Mouse (Mus musculus) limb, embryonic 13.5 days (tissue): Measurements from ENCODE around the gene Krt33b. TPM values are rescaled to one million over a fixed set of nuclear protein-coding genes. Genes with fewer than 3 reads are reported as not detected.

Experiments used
- ATAC-seq: fragments of 200-750 bp; cut with Nextera tagmentation; 2 replicates; pipeline ENCODE4 v1.8.0; 2017; ENCODE audit warnings: low read depth, moderate number of reproducible peaks, moderate TSS enrichment; ENCODE audit not compliant: low FRiP score
- H3K27ac ChIP-seq: fragments of 300-500 bp; sonication (generic); 2 replicates; pipeline ENCODE4 v1.5.1; 2015; ENCODE audit warnings: inconsistent platforms, mild to moderate bottlenecking, moderate library complexity
- H3K27me3 ChIP-seq: fragments of 300-500 bp; sonication (generic); 2 replicates; pipeline ENCODE4 v1.6.1; 2015; ENCODE audit warnings: mild to moderate bottlenecking, inconsistent platforms
- H3K36me3 ChIP-seq: fragments of 300-500 bp; sonication (generic); 2 replicates; pipeline ENCODE4 v1.6.1; 2015; ENCODE audit warnings: inconsistent platforms, mild to moderate bottlenecking, moderate library complexity
- H3K4me1 ChIP-seq: fragments of 300-500 bp; sonication (generic); 2 replicates; pipeline ENCODE4 v1.6.1; 2015; ENCODE audit warnings: inconsistent platforms
- H3K4me2 ChIP-seq: fragments of 300-500 bp; sonication (generic); replicated peaks from 2 replicates; pipeline ENCODE4 v1.6.1; 2015; ENCODE audit warnings: inconsistent platforms, mild to moderate bottlenecking, moderate library complexity
- H3K4me3 ChIP-seq: fragments of 300-500 bp; sonication (generic); 2 replicates; pipeline ENCODE4 v1.5.1; 2015; ENCODE audit warnings: moderate library complexity, mild to moderate bottlenecking, inconsistent platforms
- H3K9ac ChIP-seq: fragments of 300-500 bp; sonication (generic); 2 replicates; pipeline ENCODE4 v1.6.1; 2015; ENCODE audit warnings: mild to moderate bottlenecking, inconsistent platforms
- H3K9me3 ChIP-seq: fragments of 300-500 bp; sonication (generic); 2 replicates; pipeline ENCODE4 v1.6.1; 2016; ENCODE audit warnings: inconsistent platforms
- WGBS: fragments of 180-500 bp; shearing (Covaris S2); methylation state at CpG from one replicate; pipeline ENCODE4 v1.1.7; 2015; 5-methylcytosine and 5-hydroxymethylcytosine counted together
- polyA plus RNA-seq: library from polyadenylated mRNA; unstranded; fragments of >200 nt; fragmentation: Nextera tagmentation; extraction: Ambion mirVana; gene quantifications from 2 replicates; pipeline ENCODE4 v1.2.1, GENCODE M21; 2015

Krt33b gene
- polyA plus RNA-seq, 1 experiment from 2014 or later: 0.38 TPM

- Histone ChIP-seq H3K4me1 (peaks cover 11% of the 10 kb centered on the region), H3K9ac (no peak overlapping the region), H3K27ac (no peak overlapping the region), H3K9me3 (no peaks in the 10 kb centered on the region), H3K27me3 (peaks cover 23% of the 10 kb centered on the region), H3K36me3 (no peaks in the 10 kb centered on the region), H3K4me2 (no peak overlapping the region), H3K4me3 (no peak overlapping the region)
- WGBS: 86% methylated on average over 6 of the region's 6 CpGs
- ATAC-seq: no peak
Measured at GRCm38 (mm10) chr11:99989881-99990405, 39.7 kb downstream of the Krt33b start.

DNA sequence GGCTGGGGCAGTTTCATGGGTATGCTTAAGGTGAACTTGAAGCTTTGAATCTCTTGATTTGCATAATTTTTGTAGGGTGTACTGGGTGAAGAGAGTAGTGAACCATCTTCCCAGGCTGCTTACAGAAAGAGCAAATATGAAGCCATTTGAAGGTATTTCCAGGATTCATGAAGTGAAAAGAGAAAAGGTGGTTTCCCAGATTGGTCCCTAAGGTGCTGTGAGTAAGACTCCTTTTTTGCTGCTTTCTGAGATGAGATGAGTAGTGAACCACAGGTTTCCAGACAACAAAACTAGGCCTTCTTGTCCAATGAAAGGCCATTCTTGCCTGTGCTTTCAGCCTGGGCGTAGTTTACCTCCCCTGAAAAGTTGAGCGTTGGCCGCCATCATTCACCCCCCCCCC is 41.1 kb downstream of the Krt33b start:
- Histone ChIP-seq H3K4me2 (no peak overlapping the region), H3K9me3 (no peaks in the 10 kb centered on the region), H3K27me3 (peaks cover 15% of the 10 kb centered on the region), H3K27ac (no peak overlapping the region), H3K4me3 (no peak overlapping the region), H3K9ac (no peak overlapping the region), H3K36me3 (no peaks in the 10 kb centered on the region), H3K4me1 (peaks cover 3% of the 10 kb centered on the region)
- no peak for ATAC-seq
- WGBS: 91% methylated on average over 3 of the region's 3 CpGs

- Histone ChIP-seq H3K4me2 (no peak within 1 kb of the TSS), H3K27ac (no peak within 1 kb of the TSS), H3K9me3 (no peaks in the 10 kb centered on the region), H3K27me3 (peaks cover 5% of the 10 kb centered on the region; the same call in 1 of the 2 replicates), H3K36me3 (no peaks in the 10 kb centered on the region), H3K4me1 (no peaks in the 10 kb centered on the region), H3K4me3 (no peak within 1 kb of the TSS), H3K9ac (no peak within 1 kb of the TSS)
- WGBS: 77% methylated on average over 8 of the region's 8 CpGs
- peak; percentile 19; the same call in 1 of the 2 replicates for ATAC-seq
Measured at GRCm38 (mm10) chr11:99986180-99986647, 43.5 kb downstream of the Krt33b start, which contains the start of gene Krtap16-1. TSS of gene Krtap16-1 (minus strand) at chr11:99986597.

GRCm38 (mm10) chr11:99985291-99986092 is 44.2 kb downstream of the Krt33b start:
- peaks cover 5% of the 10 kb centered on the region; the same call in 1 of the 2 replicates for H3K27me3 ChIP-seq
- H3K4me3 ChIP-seq: no peak overlapping the region
- H3K4me2 ChIP-seq: no peak overlapping the region
- ATAC-seq: no peak
- WGBS: 81% methylated on average over 20 of the region's 20 CpGs
- no peaks in the 10 kb centered on the region for H3K9me3 ChIP-seq
- no peak overlapping the region for H3K27ac ChIP-seq
- no peak overlapping the region for H3K9ac ChIP-seq
- no peaks in the 10 kb centered on the region for H3K36me3 ChIP-seq
- H3K4me1 ChIP-seq: no peaks in the 10 kb centered on the region

GRCm38 (mm10) chr11:99983442-99983841 is 46.2 kb downstream of the Krt33b start:
- Histone ChIP-seq H3K4me2 (no peak overlapping the region), H3K4me1 (no peaks in the 10 kb centered on the region), H3K27ac (no peak overlapping the region), H3K9me3 (no peaks in the 10 kb centered on the region), H3K36me3 (no peaks in the 10 kb centered on the region), H3K4me3 (no peak overlapping the region), H3K27me3 (peaks cover 5% of the 10 kb centered on the region; the same call in 1 of the 2 replicates), H3K9ac (no peak overlapping the region)
- 85% methylated on average over 1 of the region's 1 CpGs for WGBS
- no peak for ATAC-seq

DNA sequence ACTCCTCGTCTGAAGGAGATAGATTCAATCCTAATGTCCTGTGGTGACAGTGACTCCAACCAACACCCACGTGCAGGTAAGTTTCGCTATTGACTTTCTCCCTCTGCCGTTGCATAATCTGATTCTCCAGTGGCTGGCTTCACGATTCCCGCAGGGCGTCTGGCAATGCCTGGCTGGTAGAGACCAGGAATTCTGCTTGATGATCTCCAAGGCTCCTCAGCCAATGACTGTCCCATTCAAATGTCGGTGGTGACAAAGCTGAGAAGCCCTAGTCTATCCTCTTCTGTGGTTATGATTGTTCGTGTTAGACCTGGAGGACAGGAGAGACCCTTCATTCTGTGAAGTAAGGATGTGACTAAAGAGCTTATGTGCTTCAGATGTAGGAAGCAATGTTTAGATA is 46.9 kb downstream of the Krt33b start:
- no peak overlapping the region for H3K9ac ChIP-seq
- H3K36me3 ChIP-seq: no peaks in the 10 kb centered on the region
- no peak overlapping the region for H3K4me2 ChIP-seq
- no peak overlapping the region for H3K27ac ChIP-seq
- peaks cover 5% of the 10 kb centered on the region; the same call in 1 of the 2 replicates for H3K27me3 ChIP-seq
- no peaks in the 10 kb centered on the region for H3K4me1 ChIP-seq
- H3K9me3 ChIP-seq: no peaks in the 10 kb centered on the region
- no peak overlapping the region for H3K4me3 ChIP-seq
- ATAC-seq: no peak
- 85% methylated on average over 9 of the region's 9 CpGs for WGBS

DNA sequence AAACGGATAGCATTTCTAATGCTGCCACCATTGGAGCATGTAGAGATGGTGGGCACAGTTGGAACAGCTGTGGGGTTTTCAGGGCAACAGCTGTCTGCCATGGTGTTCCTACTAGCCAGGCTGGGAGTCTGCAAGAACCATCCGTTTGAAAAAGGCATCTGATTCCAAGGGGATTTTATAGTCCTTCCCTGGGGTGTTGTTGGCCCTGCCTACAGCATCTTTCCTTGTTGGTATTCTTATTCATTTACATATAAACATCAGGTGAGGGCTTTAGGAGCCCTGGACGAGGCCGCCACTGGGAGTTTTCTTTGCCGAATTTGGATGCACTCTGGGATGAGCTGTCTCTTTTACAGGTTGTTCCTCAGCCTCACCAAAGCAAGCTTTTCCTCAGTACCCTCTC is 50.7 kb downstream of the Krt33b start, which contains the start of gene Krtap29-1:
TSS of gene Krtap29-1 (minus strand) at position 101 of the 400 bp plus-strand sequence.
- H3K9me3 ChIP-seq: no peaks in the 10 kb centered on the region
- no peak within 1 kb of the TSS for H3K4me3 ChIP-seq
- no peak within 1 kb of the TSS for H3K27ac ChIP-seq
- 68% methylated on average over 5 of the region's 5 CpGs for WGBS
- H3K36me3 ChIP-seq: no peaks in the 10 kb centered on the region
- H3K27me3 ChIP-seq: no peaks in the 10 kb centered on the region
- ATAC-seq: no peak
- no peak within 1 kb of the TSS for H3K9ac ChIP-seq
- H3K4me2 ChIP-seq: no peak within 1 kb of the TSS
- no peaks in the 10 kb centered on the region for H3K4me1 ChIP-seq

Other genes with a start within 250 kb of the Krt33b start
- gene Krtap4-8, start 249.2 kb downstream of the Krt33b start, polyA plus RNA-seq: not detected in 2 replicates
- not detected in 2 replicates for gene Krtap4-9, start 244.7 kb downstream of the Krt33b start, polyA plus RNA-seq
- gene Gm11596, start 236.4 kb downstream of the Krt33b start, polyA plus RNA-seq: not detected in 2 replicates
- not detected in 2 replicates for gene Gm11569, start 230.9 kb downstream of the Krt33b start, polyA plus RNA-seq
- gene Gm11554, start 225.4 kb downstream of the Krt33b start, polyA plus RNA-seq: not detected in 2 replicates
- not detected in 2 replicates for gene Krtap4-13, start 220.0 kb downstream of the Krt33b start, polyA plus RNA-seq
- not detected in 2 replicates for gene Gm11564, start 214.2 kb downstream of the Krt33b start, polyA plus RNA-seq
- gene 2300003K06Rik, start 191.8 kb downstream of the Krt33b start, polyA plus RNA-seq: not detected in 2 replicates
- gene Krtap4-16, start 178.3 kb downstream of the Krt33b start, polyA plus RNA-seq: not detected in 2 replicates
- not detected in 2 replicates for gene Gm11568, start 172.0 kb downstream of the Krt33b start, polyA plus RNA-seq
- not detected in 2 replicates for gene Gm11559, start 165.4 kb downstream of the Krt33b start, polyA plus RNA-seq
- gene Krtap9-1, start 156.5 kb downstream of the Krt33b start, polyA plus RNA-seq: not detected in 2 replicates
- gene Gm11567, start 150.7 kb downstream of the Krt33b start, polyA plus RNA-seq: not detected in 2 replicates
- gene Krtap31-1, start 121.9 kb downstream of the Krt33b start, polyA plus RNA-seq: not detected in 2 replicates
- gene Gm11565, start 115.1 kb downstream of the Krt33b start, polyA plus RNA-seq: not detected in 2 replicates
- not detected in 2 replicates for gene Krtap31-2, start 93.6 kb downstream of the Krt33b start, polyA plus RNA-seq
- gene Krtap9-5, start 81.4 kb downstream of the Krt33b start, polyA plus RNA-seq: not detected in 2 replicates
- gene Krtap29-1, start 50.8 kb downstream of the Krt33b start, polyA plus RNA-seq: not detected in 2 replicates
- not detected in 2 replicates for gene Krtap16-1, start 43.3 kb downstream of the Krt33b start, polyA plus RNA-seq
- 0.52 and 0.66 TPM in 2 replicates for gene Krtap17-1, start 35.9 kb downstream of the Krt33b start, polyA plus RNA-seq
- not detected in 2 replicates for gene Krt33a, start 13.7 kb downstream of the Krt33b start, polyA plus RNA-seq
- not detected in 2 replicates for gene Krt34, start 11.7 kb upstream of the Krt33b start, polyA plus RNA-seq
- 0.11 TPM in 1 of 2 replicates, not detected in the other for gene Krt31, start 20.7 kb upstream of the Krt33b start, polyA plus RNA-seq
- not detected in 2 replicates for gene Krt32, start 58.4 kb upstream of the Krt33b start, polyA plus RNA-seq
- 0.80 and 1.0 TPM in 2 replicates for gene Krt35, start 66.4 kb upstream of the Krt33b start, polyA plus RNA-seq
- gene Krt36, start 75.8 kb upstream of the Krt33b start, polyA plus RNA-seq: 0.14 TPM in 1 of 2 replicates, not detected in the other
- gene Krt13, start 91.7 kb upstream of the Krt33b start, polyA plus RNA-seq: not detected in 2 replicates
- 151 and 172 TPM in 2 replicates for gene Krt15, start 106.1 kb upstream of the Krt33b start, polyA plus RNA-seq
- gene Krt19, start 118.8 kb upstream of the Krt33b start, polyA plus RNA-seq: 18.6 and 21.8 TPM in 2 replicates
- gene Krt9, start 163.4 kb upstream of the Krt33b start, polyA plus RNA-seq: not detected in 2 replicates
- gene Krt14, start 177.7 kb upstream of the Krt33b start, polyA plus RNA-seq: 275 and 306 TPM in 2 replicates
- gene Krt16, start 219.0 kb upstream of the Krt33b start, polyA plus RNA-seq: 0.13 and 0.19 TPM in 2 replicates
- 43.9 and 52.1 TPM in 2 replicates for gene Krt17, start 231.2 kb upstream of the Krt33b start, polyA plus RNA-seq
- gene Krt42, start 240.0 kb upstream of the Krt33b start, polyA plus RNA-seq: not detected in 2 replicates